Mouse (Mus musculus) lung, embryonic 16.5 days (tissue): ENCODE measurements at regions not wholly inside any gene's neighbourhood (a gene's known extent, or its start where the extent isn't known, plus 50 kb on each side); places are given as distances from the start of the nearest gene placed in this dataset.
A peak's percentile ranks its signal among the peaks of the same experiment; 100 is the strongest.

ENCODE experiments used
- ATAC-seq: fragments of 200-750 bp; cut with Nextera tagmentation; 2 replicates; pipeline ENCODE4 v1.8.0; 2017; ENCODE audit warnings: low read depth, mild to moderate bottlenecking, moderate library complexity
- H3K27ac ChIP-seq: fragments of 300-500 bp; sonication (generic); 2 replicates; pipeline ENCODE4 v1.5.1; 2014; ENCODE audit warnings: mild to moderate bottlenecking, control low read depth, low read length
- H3K27me3 ChIP-seq: fragments of 300-500 bp; sonication (generic); 2 replicates; pipeline ENCODE4 v1.6.1; 2014; ENCODE audit warnings: low read depth, low read length, mixed read lengths; ENCODE audit not compliant: control insufficient read depth, insufficient read depth
- H3K36me3 ChIP-seq: fragments of 300-500 bp; sonication (generic); 2 replicates; pipeline ENCODE4 v1.6.1; 2014; ENCODE audit warnings: low read length; ENCODE audit not compliant: control insufficient read depth, insufficient read depth
- H3K4me1 ChIP-seq: fragments of 300-500 bp; sonication (generic); replicated peaks from 2 replicates; pipeline ENCODE4 v1.6.1; 2014; ENCODE audit warnings: low read length, mixed read lengths; ENCODE audit not compliant: control insufficient read depth, insufficient read depth
- H3K4me2 ChIP-seq: fragments of 300-500 bp; sonication (generic); 2 replicates; pipeline ENCODE4 v1.6.1; 2014; ENCODE audit warnings: low read depth, low read length, control low read depth
- H3K4me3 ChIP-seq: fragments of 300-500 bp; sonication (generic); 2 replicates; pipeline ENCODE4 v1.5.1; 2014; ENCODE audit warnings: mild to moderate bottlenecking, low read length, control low read depth
- H3K9ac ChIP-seq: fragments of 300-500 bp; sonication (generic); 2 replicates; pipeline ENCODE4 v1.6.1; 2014; ENCODE audit warnings: low read length, control low read depth
- H3K9me3 ChIP-seq: fragments of 300-500 bp; sonication (generic); 2 replicates; pipeline ENCODE4 v1.6.1; 2016; ENCODE audit warnings: low read length; ENCODE audit not compliant: control insufficient read depth
- WGBS: fragments of 180-500 bp; shearing (Covaris S2); extraction: QIAGEN DNeasy Blood & Tissue Kit; methylation state at CpG from one replicate; pipeline ENCODE4 v1.1.7; 2014; 5-methylcytosine and 5-hydroxymethylcytosine counted together

DNA sequence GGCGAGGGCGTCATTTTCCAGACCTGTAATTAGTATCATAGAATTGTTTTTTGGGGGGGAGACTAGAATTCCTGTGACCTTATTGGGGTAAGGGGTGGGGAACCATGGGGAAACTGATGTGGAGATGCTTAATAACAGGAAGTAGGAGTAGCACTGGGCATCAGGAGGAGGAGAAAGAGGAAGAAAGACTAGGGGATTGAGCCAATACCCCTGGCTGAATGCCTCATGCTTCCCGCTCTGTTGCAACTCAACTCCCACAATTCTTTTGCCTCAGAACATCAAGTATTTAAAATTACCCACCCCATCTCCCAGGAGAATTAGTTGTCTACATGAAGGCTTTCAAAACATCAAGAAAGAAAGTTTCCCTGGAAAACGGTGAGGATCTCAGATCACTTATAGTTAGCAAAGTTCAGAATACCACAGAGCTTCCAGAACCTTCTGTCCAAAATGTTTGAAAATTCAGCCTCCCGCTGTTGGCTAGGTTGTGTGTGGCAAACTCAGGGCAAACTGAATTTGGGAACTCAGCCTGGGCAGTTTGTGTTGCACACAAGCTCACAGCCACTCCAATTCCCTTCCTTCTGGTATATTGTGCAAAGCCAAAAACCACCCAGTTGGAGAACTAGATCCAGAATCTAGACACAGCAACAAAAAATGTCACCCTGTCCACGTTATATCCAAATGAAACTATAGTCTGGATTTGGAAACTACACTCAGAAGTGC lies 209.8 kb downstream of the Icos start:
- H3K9ac ChIP-seq = no peak overlapping the region
- H3K36me3 ChIP-seq = no peaks in the 10 kb centered on the region
- no peaks in the 10 kb centered on the region for H3K4me1 ChIP-seq
- H3K4me2 ChIP-seq = no peak overlapping the region
- ATAC-seq = no peak
- H3K27ac ChIP-seq = no peak overlapping the region
- 84% methylated on average over 6 of the region's 6 CpGs for WGBS
- H3K27me3 ChIP-seq = no peaks in the 10 kb centered on the region
- no peaks in the 10 kb centered on the region for H3K9me3 ChIP-seq
- no peak overlapping the region for H3K4me3 ChIP-seq

DNA sequence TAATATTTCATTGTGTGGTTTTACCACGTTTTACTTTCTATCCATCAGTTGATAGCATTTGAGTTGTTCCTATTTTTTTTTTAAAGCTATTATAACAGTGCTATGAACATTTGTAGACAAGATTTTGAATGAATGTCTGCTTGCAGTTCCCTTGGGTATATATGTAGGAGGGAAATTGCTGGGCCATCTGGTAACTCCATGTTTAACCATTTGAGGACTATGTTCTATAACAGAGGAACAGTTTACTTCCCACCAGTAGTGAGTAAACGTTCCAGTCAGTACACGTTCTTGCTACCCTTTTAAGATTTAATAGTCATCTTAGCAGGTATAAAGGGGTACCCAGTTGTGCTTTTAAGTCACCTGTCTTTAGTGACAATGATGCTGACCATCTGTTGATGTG lies 213.2 kb downstream of the Icos start:
- H3K36me3 ChIP-seq = no peaks in the 10 kb centered on the region
- no peak overlapping the region for H3K4me2 ChIP-seq
- H3K4me3 ChIP-seq = no peak overlapping the region
- H3K4me1 ChIP-seq = no peaks in the 10 kb centered on the region
- WGBS = 64% methylated on average over 3 of the region's 3 CpGs
- H3K27me3 ChIP-seq = no peaks in the 10 kb centered on the region
- no peaks in the 10 kb centered on the region for H3K9me3 ChIP-seq
- no peak overlapping the region for H3K27ac ChIP-seq
- no peak overlapping the region for H3K9ac ChIP-seq
- no peak for ATAC-seq

DNA sequence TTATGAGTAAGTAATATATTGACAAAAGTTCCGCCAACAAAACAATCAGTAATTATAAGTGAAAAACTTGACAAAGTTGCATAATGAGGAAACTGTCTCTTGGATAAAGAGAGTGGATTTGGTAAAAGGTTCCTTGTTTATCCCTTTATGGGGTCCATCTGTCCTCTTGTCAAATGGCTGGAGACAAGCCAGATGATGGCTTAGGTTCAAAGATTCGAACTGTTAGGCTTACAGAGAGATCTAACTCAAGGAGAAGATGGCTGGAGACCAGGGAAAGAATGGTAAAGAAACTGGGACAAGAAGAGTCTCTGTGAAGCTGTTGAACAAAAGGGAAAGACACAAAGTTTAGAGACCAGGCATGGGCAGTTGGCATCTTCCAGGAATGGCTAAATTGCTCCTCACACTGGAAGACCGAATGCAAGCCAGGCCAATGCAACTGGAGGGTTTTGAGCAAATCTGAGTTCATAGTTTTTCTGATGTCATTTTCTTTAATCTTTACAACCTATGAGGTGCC lies 220.9 kb downstream of the Icos start:
- H3K9ac ChIP-seq = no peak overlapping the region
- no peak overlapping the region for H3K27ac ChIP-seq
- 78% methylated on average over 3 of the region's 3 CpGs for WGBS
- H3K4me2 ChIP-seq = no peak overlapping the region
- peaks cover 4% of the 10 kb centered on the region for H3K4me1 ChIP-seq
- ATAC-seq = no peak
- no peaks in the 10 kb centered on the region for H3K9me3 ChIP-seq
- no peak overlapping the region for H3K4me3 ChIP-seq
- H3K27me3 ChIP-seq = no peaks in the 10 kb centered on the region
- H3K36me3 ChIP-seq = no peaks in the 10 kb centered on the region

DNA sequence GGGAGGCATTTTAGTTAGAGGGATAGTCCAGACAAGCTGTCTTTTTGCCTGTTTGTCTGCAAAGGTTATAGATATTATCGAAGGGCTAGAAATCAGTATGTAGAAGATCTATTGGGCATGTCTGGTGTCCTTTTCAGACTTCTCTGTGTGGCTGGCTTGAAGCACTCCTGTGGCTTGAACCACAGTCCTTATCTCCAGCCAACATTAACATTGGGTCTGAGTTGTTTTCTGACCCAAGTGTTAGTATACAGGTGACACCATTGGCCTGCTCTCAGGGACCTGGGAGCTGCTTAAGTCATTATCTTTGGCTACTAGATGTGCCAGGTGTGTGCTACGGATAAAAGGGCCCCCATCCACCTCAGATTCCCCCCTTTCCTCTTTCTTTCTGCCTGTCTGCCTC lies 223.3 kb downstream of the Icos start:
- Histone ChIP-seq H3K27me3 (no peaks in the 10 kb centered on the region), H3K36me3 (no peaks in the 10 kb centered on the region), H3K4me3 (no peak overlapping the region), H3K4me2 (no peak overlapping the region), H3K9ac (no peak overlapping the region), H3K27ac (no peak overlapping the region), H3K9me3 (no peaks in the 10 kb centered on the region), H3K4me1 (peaks cover 7% of the 10 kb centered on the region)
- 59% methylated on average over 2 of the region's 2 CpGs for WGBS
- ATAC-seq = no peak

DNA sequence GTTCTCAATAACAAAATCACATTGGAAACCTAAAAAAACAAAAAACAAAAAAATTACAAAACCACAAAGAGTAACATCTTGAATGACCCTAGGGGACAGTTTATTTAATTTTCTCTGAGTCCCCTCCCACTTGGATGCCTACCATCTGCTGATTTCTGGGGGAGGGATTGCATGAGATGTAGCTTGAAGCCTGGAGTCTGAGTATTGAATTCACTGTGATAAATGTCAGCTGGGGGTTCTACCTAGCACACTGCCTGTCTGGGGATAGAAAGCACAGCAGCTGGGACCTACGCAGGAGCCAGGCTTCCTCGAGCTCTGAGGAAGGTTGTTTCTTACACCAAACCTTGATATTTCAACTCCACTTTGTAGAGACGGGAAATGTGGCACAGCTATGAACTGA lies 224.4 kb downstream of the Icos start:
- no peak for ATAC-seq
- WGBS = 59% methylated on average over 3 of the region's 3 CpGs

DNA sequence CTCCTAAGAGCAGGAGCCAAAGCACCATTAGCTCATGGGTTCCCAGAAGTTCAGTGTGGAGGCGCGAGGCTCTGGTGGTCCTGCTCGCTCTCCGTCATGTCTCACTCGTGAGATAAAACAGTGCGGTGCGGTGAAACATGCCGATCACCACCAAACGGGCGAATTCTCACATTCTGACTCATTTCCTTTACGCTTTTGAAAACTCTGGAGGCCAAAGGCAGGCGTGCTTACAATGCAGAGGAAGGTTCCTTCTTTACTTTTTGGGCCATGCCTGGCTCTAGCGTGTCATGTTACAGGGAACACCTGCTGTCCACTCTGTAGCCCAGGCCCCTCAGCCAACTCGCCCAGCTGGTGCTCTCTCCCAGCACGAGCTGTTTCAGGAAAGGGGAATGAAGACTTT lies 225.4 kb downstream of the Icos start:
- peak overlapping the region; percentile 36 for H3K27ac ChIP-seq
- 2% methylated on average over 15 of the region's 15 CpGs for WGBS
- peak; percentile 91 for ATAC-seq

More for the DNA sequence above, 224.4 kb downstream of the Icos start:
- H3K27me3 ChIP-seq = no peaks in the 10 kb centered on the region
- peaks cover 7% of the 10 kb centered on the region for H3K4me1 ChIP-seq
- no peak overlapping the region for H3K27ac ChIP-seq
- H3K4me2 ChIP-seq = no peak overlapping the region
- no peaks in the 10 kb centered on the region for H3K9me3 ChIP-seq
- no peak overlapping the region for H3K9ac ChIP-seq
- H3K36me3 ChIP-seq = no peaks in the 10 kb centered on the region
- no peak overlapping the region for H3K4me3 ChIP-seq

DNA sequence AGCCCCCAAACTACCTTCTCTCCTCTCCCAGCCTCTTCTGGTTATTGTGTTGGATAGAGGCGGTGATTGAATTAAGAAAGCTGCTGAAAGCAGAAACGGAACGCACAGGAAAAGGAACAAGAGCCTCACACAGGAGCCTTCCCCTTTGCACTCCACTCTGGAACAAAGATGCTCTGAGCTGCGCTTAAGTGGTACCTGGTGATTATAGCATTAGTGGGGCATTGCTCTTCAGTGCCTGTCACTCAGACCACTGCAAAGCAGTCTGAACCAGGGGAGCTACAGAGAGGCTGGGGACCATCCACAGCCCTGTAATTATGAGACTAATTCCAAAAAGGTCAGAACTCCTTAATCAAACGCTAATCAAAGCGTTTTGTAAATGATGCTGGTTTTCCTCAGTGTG lies 225.9 kb downstream of the Icos start:
- 14% methylated on average over 6 of the region's 6 CpGs for WGBS
- Histone ChIP-seq H3K36me3 (no peaks in the 10 kb centered on the region), H3K9ac (no peak overlapping the region; the same call in 1 of the 2 replicates), H3K4me1 (peaks cover 7% of the 10 kb centered on the region), H3K27me3 (no peaks in the 10 kb centered on the region), H3K27ac (no peak overlapping the region), H3K4me3 (no peak overlapping the region), H3K4me2 (peak overlapping the region; percentile 30), H3K9me3 (no peaks in the 10 kb centered on the region)
- peak; percentile 26; the same call in 1 of the 2 replicates for ATAC-seq

More for the DNA sequence above, 225.4 kb downstream of the Icos start:
- Histone ChIP-seq H3K9me3 (no peaks in the 10 kb centered on the region), H3K27me3 (no peaks in the 10 kb centered on the region), H3K4me1 (peaks cover 7% of the 10 kb centered on the region), H3K4me3 (0 out of 2 replicates have a peak overlapping the region, but pooled peaks have one; percentile 3), H3K4me2 (peak overlapping the region; percentile 30), H3K36me3 (no peaks in the 10 kb centered on the region), H3K9ac (no peak overlapping the region)

DNA sequence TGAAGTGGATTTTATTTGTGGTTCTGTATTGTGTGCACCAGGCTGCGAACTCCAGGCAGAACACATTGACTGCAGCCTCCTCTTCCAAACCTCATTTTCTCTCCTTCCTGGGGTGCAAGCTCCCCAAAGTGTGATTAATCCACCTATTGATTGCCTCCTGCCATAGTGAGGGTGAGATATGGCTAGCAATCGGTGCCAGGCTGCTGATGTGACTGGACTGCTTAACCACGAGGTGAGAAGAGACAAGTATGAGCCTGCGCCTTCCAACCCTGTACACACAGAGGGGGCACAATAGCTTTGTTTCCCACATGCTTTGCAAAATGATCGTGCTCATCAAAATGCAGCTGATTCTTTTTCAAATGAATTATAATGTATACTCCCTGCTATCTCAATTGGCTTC lies 227.4 kb downstream of the Icos start:
- no peaks in the 10 kb centered on the region for H3K36me3 ChIP-seq
- no peak overlapping the region for H3K9ac ChIP-seq
- H3K4me3 ChIP-seq = no peak overlapping the region
- no peak overlapping the region for H3K27ac ChIP-seq
- H3K4me1 ChIP-seq = peaks cover 7% of the 10 kb centered on the region
- ATAC-seq = no peak
- no peaks in the 10 kb centered on the region for H3K27me3 ChIP-seq
- WGBS = 71% methylated on average over 5 of the region's 5 CpGs
- no peak overlapping the region for H3K4me2 ChIP-seq
- no peaks in the 10 kb centered on the region for H3K9me3 ChIP-seq

DNA sequence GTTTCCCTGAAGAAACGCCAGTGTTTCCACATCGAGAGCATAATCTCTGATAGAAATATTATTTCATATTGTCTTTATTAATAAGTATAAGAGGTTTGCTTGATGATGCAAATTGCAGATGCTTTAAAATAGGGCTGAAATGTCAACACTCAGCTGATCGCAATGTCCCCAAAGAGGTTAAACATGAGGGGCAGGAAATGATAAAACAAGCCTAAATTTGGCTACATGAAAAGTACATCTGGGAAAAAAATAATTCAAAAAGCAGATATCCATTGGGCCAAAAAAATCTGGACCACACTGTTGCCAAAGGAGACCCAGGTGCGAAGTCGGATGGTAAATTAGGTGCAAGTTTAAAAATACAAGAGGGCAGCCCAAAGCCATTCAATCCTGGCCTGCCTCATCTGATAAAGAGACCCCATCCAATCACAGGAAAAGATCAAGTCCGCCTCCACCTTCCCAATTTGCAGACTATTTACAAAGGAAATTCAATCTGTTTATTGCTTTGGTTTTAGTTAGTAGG lies 229.2 kb downstream of the Icos start:
- no peaks in the 10 kb centered on the region for H3K27me3 ChIP-seq
- peaks cover 7% of the 10 kb centered on the region for H3K4me1 ChIP-seq
- no peak overlapping the region for H3K27ac ChIP-seq
- H3K9ac ChIP-seq = no peak overlapping the region
- no peak for ATAC-seq
- H3K36me3 ChIP-seq = no peaks in the 10 kb centered on the region
- no peaks in the 10 kb centered on the region for H3K9me3 ChIP-seq
- H3K4me3 ChIP-seq = no peak overlapping the region
- no peak overlapping the region for H3K4me2 ChIP-seq
- WGBS = 79% methylated on average over 6 of the region's 6 CpGs
